Mouse (Mus musculus): Measurements from ENCODE around the gene Nr2f1. TPM values are rescaled to one million over a fixed set of nuclear protein-coding genes. Genes with fewer than 3 reads are reported as not detected.

Gene Nr2f1
- polyA plus RNA-seq, 1 experiment: 15.6 TPM

DNA sequence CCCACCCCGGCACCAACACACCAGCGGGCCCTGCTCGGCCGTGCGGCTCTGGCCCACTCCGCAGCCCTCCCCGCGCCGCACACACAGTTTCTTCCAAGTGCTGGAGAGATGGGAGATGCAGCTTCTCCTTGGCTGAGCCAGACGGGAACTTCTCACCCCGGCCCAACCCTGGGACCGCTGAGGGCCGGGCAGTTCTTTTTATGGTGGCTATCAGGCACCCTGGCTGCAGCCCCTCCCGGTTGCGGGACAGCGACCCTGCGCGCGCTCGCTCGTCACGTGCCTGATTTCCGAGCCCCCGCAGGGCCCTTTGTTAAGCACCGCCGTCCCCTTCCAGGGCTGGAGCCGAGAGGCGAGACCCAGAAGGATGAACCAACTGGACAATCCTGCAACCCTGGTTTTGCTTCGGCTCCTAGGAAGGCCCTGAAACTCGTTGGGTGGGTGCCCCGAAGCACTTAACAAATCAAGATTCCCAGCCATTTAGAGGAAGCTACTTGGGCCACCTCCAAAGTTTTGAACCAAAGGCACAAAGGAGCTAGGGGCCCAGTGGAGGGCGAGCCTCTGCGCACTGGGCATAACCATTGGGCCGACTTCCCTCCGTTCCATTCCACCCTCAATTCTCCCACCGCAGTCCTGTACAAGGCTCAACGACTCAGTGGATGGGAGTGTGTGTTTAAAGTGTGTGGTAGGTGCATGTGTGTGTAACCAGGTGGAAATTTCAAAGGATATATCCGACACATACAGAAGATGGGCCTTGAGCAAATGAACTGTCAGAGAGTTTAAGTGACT is 20.1 kb downstream of the Nr2f1 start:
- no peak for DNase-seq (ENCODE audit: low spot score)

DNA sequence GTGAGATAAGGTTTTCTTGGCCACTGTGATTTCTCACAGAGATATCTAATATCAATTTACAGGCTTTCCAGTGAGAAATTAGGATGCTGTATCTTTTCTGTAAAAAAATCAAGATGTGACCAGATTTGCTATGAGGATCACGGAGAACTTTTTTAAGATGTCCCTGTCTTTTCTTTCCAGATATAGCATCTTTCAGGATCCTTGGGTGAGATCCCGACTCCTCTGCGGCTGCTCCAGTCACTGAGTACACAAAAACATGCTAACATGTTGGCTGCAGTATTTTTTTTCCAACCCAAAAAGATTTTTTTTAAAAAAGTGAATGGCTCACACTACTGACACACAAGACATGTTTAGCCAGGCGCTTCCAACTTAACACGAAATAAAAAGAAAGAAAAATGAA is 20.8 kb downstream of the Nr2f1 start:
- no peak for DNase-seq (ENCODE audit: low spot score)

DNA sequence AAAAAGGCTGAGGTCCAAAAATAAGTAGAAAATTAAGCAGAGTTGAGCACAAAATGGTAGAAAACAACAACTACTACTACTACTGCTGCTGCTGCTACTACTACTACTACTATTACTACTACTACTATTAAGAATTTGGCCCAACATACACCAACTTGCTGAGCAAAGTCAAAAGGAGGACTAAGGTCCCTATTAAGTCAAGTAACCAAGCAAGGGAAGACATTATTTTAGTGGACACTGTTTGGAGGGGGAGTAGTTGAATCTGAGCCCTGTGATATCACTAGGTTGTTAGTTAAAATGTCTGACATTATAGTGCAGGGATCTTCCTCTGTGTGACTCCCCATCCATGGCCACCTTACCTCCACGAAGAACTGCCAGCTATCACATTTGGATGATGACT is 21.5 kb downstream of the Nr2f1 start:
- DNase-seq (ENCODE audit: low spot score): no peak

DNA sequence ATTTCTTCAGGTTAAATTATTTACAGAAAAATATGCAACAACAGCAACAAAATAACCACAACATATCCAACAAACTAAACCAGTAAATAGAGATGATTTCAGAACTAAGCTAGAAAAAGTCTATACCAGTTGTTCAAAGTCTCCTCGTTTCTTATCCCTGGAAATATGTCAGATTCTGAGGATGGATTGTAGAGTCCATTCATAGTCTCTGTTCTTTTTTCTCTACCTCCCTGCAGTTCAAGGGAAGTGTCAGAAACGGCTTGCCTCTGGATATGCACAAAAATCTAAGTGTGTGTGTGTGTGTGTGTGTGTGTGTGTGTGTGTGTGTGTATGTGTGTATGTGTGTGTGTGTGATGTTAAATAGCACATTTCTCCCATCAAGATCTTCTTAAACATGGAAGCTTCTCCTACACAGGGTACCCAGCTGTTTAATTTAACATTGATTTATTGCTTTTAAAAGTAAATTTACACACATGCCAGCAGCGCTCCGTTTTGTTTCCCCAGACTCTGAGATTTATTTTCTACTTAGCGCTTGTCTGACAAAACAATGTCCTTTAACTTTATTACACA is 22.1 kb downstream of the Nr2f1 start:
- no peak for DNase-seq (ENCODE audit: low spot score)

DNA sequence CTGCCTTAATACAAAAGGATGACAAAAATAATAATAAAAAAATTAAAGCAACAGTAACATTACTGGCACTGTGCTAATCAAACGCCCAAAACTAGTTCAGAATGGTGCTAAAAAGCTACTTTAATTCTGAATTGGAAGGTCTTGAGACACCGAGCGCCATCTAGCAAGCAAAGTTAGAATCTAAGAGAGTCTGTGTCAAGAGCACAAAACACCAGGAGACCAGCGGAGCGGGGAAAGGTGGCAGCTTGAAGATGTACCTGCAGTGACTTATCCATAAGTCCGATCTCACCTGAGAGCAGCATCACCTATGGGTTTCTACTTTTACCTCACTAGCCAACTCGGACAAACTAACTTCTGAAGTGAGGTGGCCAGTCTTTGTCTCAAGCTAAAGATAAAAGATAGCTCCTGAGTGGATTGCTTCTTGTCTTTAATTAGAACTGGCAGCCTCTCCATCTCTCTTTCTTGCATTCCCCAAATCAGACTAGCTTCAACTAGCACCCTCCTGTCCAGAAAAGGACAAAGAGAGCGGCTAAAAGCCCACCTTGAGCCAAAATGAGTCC is 23.7 kb downstream of the Nr2f1 start:
- no peak for DNase-seq (ENCODE audit: low spot score)

DNA sequence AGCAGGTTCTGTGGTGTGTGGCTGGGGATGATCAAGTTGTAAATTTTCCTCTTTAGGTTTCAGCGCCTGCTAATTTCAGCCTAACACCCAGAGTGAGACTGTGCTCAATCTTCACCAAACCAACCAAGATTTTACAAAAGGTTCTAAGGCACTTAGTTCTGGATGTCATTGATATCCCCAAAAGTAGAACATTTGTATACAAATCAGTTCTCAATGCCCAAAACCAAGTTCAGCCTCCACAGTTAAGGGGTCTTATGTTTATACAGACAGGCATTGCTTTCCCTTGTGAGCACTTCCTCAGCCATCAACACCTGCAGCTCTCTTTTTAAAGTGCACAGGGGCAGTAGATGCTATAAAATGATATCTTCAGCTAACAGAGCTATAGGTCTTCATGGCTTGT is 24.7 kb downstream of the Nr2f1 start:
- DNase-seq (ENCODE audit: low spot score): no peak

- DNase-seq (ENCODE audit: low spot score): no peak
Observed at GRCm38 (mm10) chr13:78174191-78174590, 25.4 kb downstream of the Nr2f1 start.

DNA sequence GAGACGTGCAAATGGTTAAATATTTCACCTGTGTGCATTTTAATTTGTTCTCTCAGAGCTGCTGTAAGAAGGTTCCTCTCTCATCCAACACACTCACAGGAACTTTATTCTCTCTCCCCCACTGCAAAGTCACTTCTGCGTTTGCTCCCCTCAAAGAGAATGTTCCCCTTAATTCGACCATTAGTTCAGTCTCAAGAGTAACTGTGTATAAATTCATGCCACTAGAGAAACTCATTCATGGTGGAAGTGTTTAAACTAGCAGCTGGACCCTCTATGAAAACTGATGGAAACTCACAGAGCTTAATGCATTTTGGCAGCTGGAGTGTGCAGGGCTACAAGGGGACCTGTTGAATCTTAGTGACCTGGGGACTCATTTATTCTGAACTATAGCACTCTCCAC is 26.7 kb downstream of the Nr2f1 start:
- DNase-seq (ENCODE audit: low spot score): no peak

GRCm38 (mm10) chr13:78171984-78172636 is 27.4 kb downstream of the Nr2f1 start:
- DNase-seq (ENCODE audit: low spot score): no peak

DNA sequence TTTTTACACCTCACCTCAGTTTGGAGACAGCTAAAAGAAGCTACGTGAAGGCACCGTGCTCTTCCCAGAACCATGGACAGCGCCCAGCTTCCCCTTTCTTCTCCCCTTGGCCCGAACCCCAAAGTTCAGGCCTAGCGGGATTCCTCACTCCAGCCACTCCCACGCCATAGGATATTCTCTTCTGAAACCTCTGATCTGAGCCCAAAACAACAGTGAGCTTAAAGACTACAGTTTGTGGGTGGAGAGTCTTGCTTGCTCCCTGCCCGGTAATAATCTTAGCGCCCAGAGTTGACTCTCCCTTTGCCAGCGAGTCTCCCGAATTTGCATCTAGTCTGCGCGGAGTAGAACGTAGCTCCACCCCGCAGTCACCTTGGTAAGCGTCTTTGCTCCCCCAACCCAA is 28.2 kb downstream of the Nr2f1 start:
- DNase-seq (ENCODE audit: low spot score): no peak

DNA sequence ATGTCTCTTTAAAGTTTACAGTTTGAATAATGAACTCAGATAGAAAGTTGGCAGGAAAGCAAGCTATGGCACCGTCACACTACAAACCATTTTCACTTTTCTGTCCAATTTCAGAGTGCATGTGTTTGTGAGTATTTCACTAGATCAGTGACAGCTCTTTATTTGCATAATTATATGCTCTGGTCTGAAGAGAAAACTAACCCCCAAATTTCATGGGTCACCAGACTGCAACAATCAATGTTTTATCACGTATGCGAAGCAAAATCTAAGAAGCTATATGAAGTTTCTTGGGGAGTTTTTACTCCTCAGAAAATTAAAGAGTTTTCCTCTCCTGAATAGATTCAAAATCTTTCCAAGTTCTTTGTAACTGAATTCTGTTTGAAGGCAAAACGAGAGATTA is 31.4 kb downstream of the Nr2f1 start:
- DNase-seq (ENCODE audit: low spot score): no peak

DNA sequence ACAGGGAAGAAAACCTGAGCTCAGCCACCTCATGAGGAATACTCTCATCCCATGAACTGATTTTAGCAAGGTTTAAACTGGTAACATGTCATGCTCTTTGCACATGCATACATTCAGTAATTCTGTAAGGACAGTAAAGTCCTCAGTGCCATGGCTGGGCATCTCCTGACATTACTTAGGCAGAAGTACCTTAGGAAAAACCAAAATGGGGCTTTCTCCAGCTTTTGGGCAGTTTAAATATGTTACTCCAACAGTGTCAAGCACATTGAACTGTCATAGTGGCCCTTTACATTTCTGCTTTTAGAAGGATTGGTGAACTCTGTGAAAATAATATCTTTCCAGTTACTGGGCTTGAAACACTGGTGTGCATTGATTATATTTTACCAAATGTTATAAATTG is 34.6 kb downstream of the Nr2f1 start:
- DNase-seq (ENCODE audit: low spot score): no peak

DNA sequence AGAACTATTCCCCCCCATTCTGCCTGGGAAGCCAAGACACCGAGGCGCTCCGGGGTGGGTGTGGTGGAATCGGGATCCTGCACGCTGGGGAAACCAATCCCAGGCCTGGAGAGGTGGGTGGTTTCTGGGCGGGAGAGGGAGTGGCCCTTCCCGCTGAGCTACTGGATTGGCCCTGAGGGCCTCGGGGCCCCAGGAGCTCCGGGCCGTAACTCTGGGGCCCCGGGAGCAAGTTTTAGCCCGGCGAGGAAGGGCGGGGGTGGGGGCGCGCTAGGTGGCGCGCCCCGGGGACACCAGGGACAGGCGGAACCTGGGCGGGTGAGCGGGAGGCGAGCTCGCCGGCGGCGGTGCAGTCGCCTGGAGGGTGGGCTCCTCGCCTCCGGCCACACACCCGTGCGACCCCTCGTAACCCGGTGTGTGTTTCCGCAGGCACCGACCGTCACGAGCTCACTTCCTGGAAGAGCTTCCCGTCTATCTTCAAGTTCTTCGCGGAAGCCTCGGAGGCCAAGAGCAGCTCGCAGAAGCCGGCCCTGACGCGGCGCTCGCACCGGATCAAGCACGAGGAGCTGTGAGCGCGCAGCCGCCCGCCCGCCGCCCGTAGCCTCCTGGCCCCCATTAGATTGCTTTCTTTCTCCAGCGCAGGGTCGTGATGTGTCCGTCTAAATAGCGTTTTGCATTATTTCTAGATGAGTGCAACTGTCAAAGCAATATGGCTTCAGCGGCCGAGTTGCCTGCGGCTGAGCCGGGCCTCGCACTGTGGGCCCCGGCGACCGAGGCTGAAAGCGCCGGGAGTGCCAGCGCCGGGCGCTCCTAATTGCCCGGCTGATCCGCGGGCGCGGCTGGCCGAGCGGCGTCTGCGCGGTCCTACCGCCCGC is 36.2 kb downstream of the Nr2f1 start:
- peak; percentile 55 for DNase-seq (ENCODE audit: low spot score)

DNA sequence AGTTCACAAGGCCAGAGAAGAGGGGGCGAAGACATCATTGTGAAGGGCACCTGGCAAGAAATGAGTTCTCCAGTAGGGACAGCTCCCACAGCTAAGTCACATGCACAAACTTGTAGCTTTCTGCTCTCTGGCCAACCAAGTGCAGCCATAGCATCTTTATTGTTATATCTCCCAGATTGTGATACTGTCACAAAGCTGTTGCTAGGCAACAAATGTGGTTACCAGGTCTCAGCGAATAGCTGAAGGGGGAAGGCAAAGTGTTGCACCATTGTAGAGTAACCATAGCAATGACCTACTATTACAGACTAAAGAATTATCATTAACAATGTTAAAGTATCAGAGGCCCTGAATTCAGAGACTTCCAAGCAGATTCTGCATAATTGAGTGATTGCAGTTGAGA is 37.4 kb downstream of the Nr2f1 start:
- DNase-seq (ENCODE audit: low spot score): no peak

GRCm38 (mm10) chr13:78157465-78157864 is 42.1 kb downstream of the Nr2f1 start:
- no peak for DNase-seq (ENCODE audit: low spot score)

Other genes with a start within 250 kb of the Nr2f1 start
- 0.19 and 0.57 TPM in 2 replicates for gene Pou5f2, start 174.9 kb downstream of the Nr2f1 start, polyA plus RNA-seq (2012; rRNA removed)

All from urinary bladder, adult 2 months (tissue).